Mouse (Mus musculus) stomach, postnatal 0 days (tissue): Measurements from ENCODE around the gene Dock4. TPM values are rescaled to one million over a fixed set of nuclear protein-coding genes. Genes with fewer than 3 reads are reported as not detected.

Experiments
- ATAC-seq: fragments of 200-750 bp; cut with Nextera tagmentation; 2 replicates; pipeline ENCODE4 v1.8.0; 2017; ENCODE audit not compliant: low FRiP score, low TSS enrichment
- DNase-seq: peaks from one replicate; pipeline ENCODE4 v3.0.0-alpha.2; 2016; ENCODE audit warnings: low spot score
- H3K27ac ChIP-seq: fragments of 300-500 bp; sonication (generic); replicated peaks from 2 replicates; pipeline ENCODE4 v1.5.1; 2014; ENCODE audit warnings: mild to moderate bottlenecking, control low read depth
- H3K27me3 ChIP-seq: fragments of 300-500 bp; sonication (generic); 2 replicates; pipeline ENCODE4 v1.6.1; 2014; ENCODE audit warnings: low read length; ENCODE audit not compliant: control insufficient read depth, insufficient read depth
- H3K36me3 ChIP-seq: fragments of 300-500 bp; sonication (generic); 2 replicates; pipeline ENCODE4 v1.6.1; 2014; ENCODE audit warnings: low read length, mixed read lengths; ENCODE audit not compliant: control insufficient read depth, insufficient read depth
- H3K4me1 ChIP-seq: fragments of 300-500 bp; sonication (generic); replicated peaks from 2 replicates; pipeline ENCODE4 v1.6.1; 2014; ENCODE audit warnings: antibody characterized with exemption; ENCODE audit not compliant: control insufficient read depth, insufficient read depth
- H3K4me2 ChIP-seq: fragments of 300-500 bp; sonication (generic); replicated peaks from 2 replicates; pipeline ENCODE4 v1.6.1; 2014; ENCODE audit warnings: low read depth, mild to moderate bottlenecking, control low read depth, moderate library complexity
- H3K4me3 ChIP-seq: fragments of 300-500 bp; sonication (generic); 2 replicates; pipeline ENCODE4 v1.5.1; 2014; ENCODE audit warnings: low read depth, low read length, control low read depth
- H3K9ac ChIP-seq: fragments of 300-500 bp; sonication (generic); 2 replicates; pipeline ENCODE4 v1.6.1; 2014; ENCODE audit warnings: mild to moderate bottlenecking, low read length, control low read depth, mixed read lengths
- H3K9me3 ChIP-seq: fragments of 300-500 bp; sonication (generic); 2 replicates; pipeline ENCODE4 v1.6.1; 2016; ENCODE audit warnings: low read length; ENCODE audit not compliant: control insufficient read depth
- CTCF ChIP-seq: IDR thresholded peaks from 2 replicates; pipeline ENCODE4 v1.5.1; 2016; ENCODE audit warnings: antibody characterized with exemption, low read depth, mild to moderate bottlenecking, moderate library complexity
- EP300 ChIP-seq: optimal IDR thresholded peaks from 2 replicates; pipeline ENCODE3; 2016; ENCODE audit warnings: antibody characterized with exemption
- WGBS: fragments of 180-500 bp; shearing (Covaris S2); extraction: QIAGEN DNeasy Blood & Tissue Kit; methylation state at CpG from one replicate; pipeline ENCODE4 v1.1.7; 2014; 5-methylcytosine and 5-hydroxymethylcytosine counted together
- polyA plus RNA-seq: library from polyadenylated mRNA; unstranded; fragments of >200 nt; fragmentation: Nextera tagmentation; extraction: Ambion mirVana; gene quantifications from 2 replicates; pipeline ENCODE4 v1.2.1, GENCODE M21; 2015

Dock4 gene
- polyA plus RNA-seq, 1 experiment from 2014 or later, result 3.1 TPM

GRCm38 (mm10) chr12:40523020-40523419 lies 77.3 kb downstream of the Dock4 start:
- 0 out of 2 replicates have a peak, but pooled peaks have one; percentile 4 for TF ChIP-seq CTCF
- no peak for TF ChIP-seq EP300
- DNase-seq (no peak), ATAC-seq (no peak)
- Histone ChIP-seq H3K9ac (no peak overlapping the region), H3K27ac (no peak overlapping the region), H3K36me3 (no peaks in the 10 kb centered on the region), H3K4me3 (no peak overlapping the region), H3K4me2 (no peak overlapping the region), H3K27me3 (no peaks in the 10 kb centered on the region), H3K9me3 (no peaks in the 10 kb centered on the region), H3K4me1 (no peaks in the 10 kb centered on the region)
- 88% methylated on average over 4 of the region's 4 CpGs for WGBS

- no peak overlapping the region for H3K9ac ChIP-seq
- no peak overlapping the region for H3K4me2 ChIP-seq
- no peaks in the 10 kb centered on the region for H3K9me3 ChIP-seq
- no peak overlapping the region for H3K4me3 ChIP-seq
- DNase-seq (no peak), ATAC-seq (no peak)
- H3K36me3 ChIP-seq, result no peaks in the 10 kb centered on the region
- no peaks in the 10 kb centered on the region for H3K27me3 ChIP-seq
- WGBS, result 78% methylated on average over 3 of the region's 3 CpGs
- no peak overlapping the region for H3K27ac ChIP-seq
- TF ChIP-seq CTCF, result no peak
- no peaks in the 10 kb centered on the region for H3K4me1 ChIP-seq
Observed at GRCm38 (mm10) chr12:40525045-40525444, 79.3 kb downstream of the Dock4 start.

- DNase-seq (no peak), ATAC-seq (no peak)
- no peak overlapping the region for H3K9ac ChIP-seq
- H3K4me2 ChIP-seq, result no peak overlapping the region
- H3K9me3 ChIP-seq, result no peaks in the 10 kb centered on the region
- no peak overlapping the region for H3K27ac ChIP-seq
- H3K36me3 ChIP-seq, result no peaks in the 10 kb centered on the region
- TF ChIP-seq EP300, result no peak
- no peak for TF ChIP-seq CTCF
- H3K27me3 ChIP-seq, result no peaks in the 10 kb centered on the region
- no peaks in the 10 kb centered on the region for H3K4me1 ChIP-seq
- 79% methylated on average over 9 of the region's 9 CpGs for WGBS
- no peak overlapping the region for H3K4me3 ChIP-seq
Observed at GRCm38 (mm10) chr12:40535655-40536618, 90.2 kb downstream of the Dock4 start.

- TF ChIP-seq CTCF, result no peak
- no peak for TF ChIP-seq EP300
- no peaks in the 10 kb centered on the region for H3K9me3 ChIP-seq
- no peak overlapping the region for H3K9ac ChIP-seq
- no peak for DNase-seq
- H3K36me3 ChIP-seq, result no peaks in the 10 kb centered on the region
- H3K27me3 ChIP-seq, result no peaks in the 10 kb centered on the region
- no peak overlapping the region for H3K4me3 ChIP-seq
- H3K4me2 ChIP-seq, result no peak overlapping the region
- no peaks in the 10 kb centered on the region for H3K4me1 ChIP-seq
- WGBS, result 71% methylated on average over 1 of the region's 1 CpGs
- no peak for ATAC-seq
- no peak overlapping the region for H3K27ac ChIP-seq
Observed at GRCm38 (mm10) chr12:40537826-40538225, 92.1 kb downstream of the Dock4 start.

- no peaks in the 10 kb centered on the region for H3K9me3 ChIP-seq
- 89% methylated on average over 6 of the region's 6 CpGs for WGBS
- H3K4me1 ChIP-seq, result no peaks in the 10 kb centered on the region
- H3K4me2 ChIP-seq, result no peak overlapping the region
- no peak overlapping the region for H3K9ac ChIP-seq
- DNase-seq (no peak), ATAC-seq (no peak)
- TF ChIP-seq CTCF, result no peak
- TF ChIP-seq EP300, result no peak
- H3K27ac ChIP-seq, result no peak overlapping the region
- no peaks in the 10 kb centered on the region for H3K27me3 ChIP-seq
- no peak overlapping the region for H3K4me3 ChIP-seq
- no peaks in the 10 kb centered on the region for H3K36me3 ChIP-seq
Observed at GRCm38 (mm10) chr12:40538318-40538717, 92.6 kb downstream of the Dock4 start.

GRCm38 (mm10) chr12:40538780-40539179 lies 93.0 kb downstream of the Dock4 start:
- Histone ChIP-seq H3K9me3 (no peaks in the 10 kb centered on the region), H3K9ac (no peak overlapping the region), H3K4me1 (no peaks in the 10 kb centered on the region), H3K27ac (no peak overlapping the region), H3K36me3 (no peaks in the 10 kb centered on the region), H3K4me3 (no peak overlapping the region), H3K27me3 (no peaks in the 10 kb centered on the region), H3K4me2 (no peak overlapping the region)
- WGBS, result 71% methylated on average over 6 of the region's 6 CpGs
- DNase-seq, result no peak
- no peak for TF ChIP-seq CTCF
- TF ChIP-seq EP300, result no peak
- ATAC-seq, result no peak
